Mouse (Mus musculus): ENCODE results near the gene Fam161a.
"Not testable (repeated sequence)": the region's sequence is repeated elsewhere in the genome, so short reads cannot be mapped to it uniquely, and the experiment has no call there.

The Fam161a gene

GRCm38 (mm10) chr11:23063857-23064256 is 56.5 kb downstream of the Fam161a start:
- no peak for DNase-seq

- not testable (repeated sequence) for DNase-seq
Measured at GRCm38 (mm10) chr11:23064276-23064675, 56.9 kb downstream of the Fam161a start.

GRCm38 (mm10) chr11:23065167-23065668 is 57.9 kb downstream of the Fam161a start:
- no peak for DNase-seq

GRCm38 (mm10) chr11:23067395-23068136 is 60.2 kb downstream of the Fam161a start:
- DNase-seq: peak; percentile 88 to 92

GRCm38 (mm10) chr11:23068201-23068600 is 60.9 kb downstream of the Fam161a start:
- no peak for DNase-seq

GRCm38 (mm10) chr11:23068986-23069385 is 61.7 kb downstream of the Fam161a start:
- not testable (repeated sequence) for DNase-seq

- no peak for DNase-seq
Measured at GRCm38 (mm10) chr11:23074841-23075240, 67.5 kb downstream of the Fam161a start.

GRCm38 (mm10) chr11:23078541-23078940 is 71.2 kb downstream of the Fam161a start:
- DNase-seq: no peak
